Mouse (Mus musculus) retina, embryonic 14.5 days (tissue): ENCODE measurements at regions not wholly inside any gene's neighbourhood (a gene's known extent, or its start where the extent isn't known, plus 50 kb on each side); places are given as distances from the start of the nearest gene placed in this dataset.

Experiments
- DNase-seq: peaks from one replicate; pipeline ENCODE4 v3.0.0-alpha.2; 2015; ENCODE audit warnings: low spot score

- DNase-seq: peak; percentile 43
These were observed 52.3 kb upstream of the Cux1 start for GRCm38 (mm10) chr5:136619315-136620231.

GRCm38 (mm10) chr5:136620234-136620633 is 52.9 kb upstream of the Cux1 start:
- DNase-seq: no peak

DNA sequence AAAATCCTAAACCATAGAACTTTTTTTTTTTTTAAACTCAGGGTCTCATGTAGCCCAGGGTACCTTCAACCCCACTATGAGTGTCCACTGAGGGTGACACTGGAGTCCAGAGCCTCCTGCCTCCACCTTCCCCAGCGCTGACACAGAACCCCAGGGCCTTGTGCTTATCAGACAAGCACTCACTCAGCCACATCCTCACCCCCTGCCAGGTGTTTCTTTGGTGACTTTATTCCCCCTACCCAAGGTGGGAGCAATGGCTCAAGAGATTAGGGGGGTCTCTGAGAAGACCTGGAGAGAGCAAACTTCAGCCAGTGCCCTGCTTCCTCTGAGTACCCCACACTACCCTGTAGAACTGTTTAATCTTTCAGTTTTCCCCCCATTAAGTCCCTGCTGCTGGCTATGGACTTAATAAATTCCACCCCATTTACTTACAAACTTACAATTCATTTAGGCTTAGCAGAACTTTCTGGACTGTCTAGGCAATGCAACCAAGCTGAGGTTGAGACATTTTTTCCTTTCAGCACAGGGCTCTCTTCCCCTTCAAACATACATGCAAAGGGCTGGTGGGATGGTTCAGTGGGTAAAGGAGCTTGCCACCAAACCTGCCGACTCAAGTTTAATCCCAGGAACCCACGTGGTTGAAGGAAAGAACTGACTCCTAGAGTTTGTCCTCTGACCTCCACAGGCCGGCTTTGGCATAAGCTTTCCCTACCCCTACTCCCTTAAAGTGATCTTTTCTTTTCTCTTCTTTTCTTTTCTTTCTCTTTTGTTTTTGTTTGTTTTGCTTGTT is 54.2 kb upstream of the Cux1 start:
- no peak for DNase-seq

GRCm38 (mm10) chr5:136622152-136622551 is 54.9 kb upstream of the Cux1 start:
- DNase-seq: no peak

GRCm38 (mm10) chr5:136622721-136623542 is 55.6 kb upstream of the Cux1 start:
- DNase-seq: peak; percentile 73

GRCm38 (mm10) chr5:136623791-136624190 is 56.5 kb upstream of the Cux1 start:
- no peak for DNase-seq

- no peak for DNase-seq
These were observed 58.1 kb upstream of the Cux1 start for GRCm38 (mm10) chr5:136625176-136625991.

DNA sequence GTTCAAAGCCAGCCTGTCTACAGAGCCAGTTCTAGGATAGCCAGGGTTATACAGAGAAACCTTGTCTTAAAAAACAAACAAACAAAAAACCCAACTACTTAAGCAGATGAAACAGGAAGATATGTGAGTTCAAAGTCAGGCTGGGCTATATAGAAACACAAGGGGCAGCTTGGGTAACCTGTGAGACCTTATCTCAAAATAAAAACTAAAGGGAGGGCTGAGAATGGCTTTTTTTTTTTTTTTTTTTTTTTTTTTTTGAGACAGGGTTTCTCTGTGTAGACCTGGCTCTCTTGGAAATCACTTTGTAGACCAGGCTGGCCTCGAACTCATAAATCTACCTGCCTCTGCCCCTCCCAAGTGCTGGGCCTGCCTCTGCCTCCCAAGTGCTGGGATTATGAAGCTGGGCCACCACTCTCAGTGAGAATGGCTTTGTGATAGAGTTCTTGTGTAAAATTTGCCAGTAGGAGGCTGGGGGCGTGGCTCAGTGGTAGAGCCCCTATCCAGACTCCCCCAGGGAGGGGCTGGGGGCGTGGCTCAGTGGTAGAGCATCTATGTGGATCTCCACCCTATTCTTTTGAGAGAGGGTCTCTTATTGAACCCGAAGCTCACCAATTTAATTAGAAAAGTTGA is 59.0 kb upstream of the Cux1 start:
- no peak for DNase-seq

DNA sequence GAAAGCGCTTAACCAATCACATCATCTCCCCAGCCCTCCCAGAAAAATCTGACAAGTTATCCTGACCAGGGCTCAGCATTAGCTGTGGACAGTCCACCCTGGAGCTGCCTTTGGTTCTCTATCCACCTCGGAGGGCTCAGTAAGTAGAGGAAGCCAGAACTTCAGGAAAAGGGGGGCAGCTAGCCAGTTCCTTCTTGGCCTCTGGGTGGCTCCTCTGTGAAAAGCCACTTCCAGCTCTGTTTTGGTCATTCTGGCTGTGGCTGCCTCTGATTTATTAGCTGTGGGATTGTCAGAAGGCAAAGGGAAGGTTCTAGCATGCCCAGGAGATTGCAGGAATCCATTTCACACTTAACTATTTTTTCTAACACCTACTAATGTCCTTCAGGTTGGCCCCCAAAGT is 59.6 kb upstream of the Cux1 start:
- no peak for DNase-seq

- DNase-seq: no peak
These were observed 60.5 kb upstream of the Cux1 start for GRCm38 (mm10) chr5:136627671-136628292.

DNA sequence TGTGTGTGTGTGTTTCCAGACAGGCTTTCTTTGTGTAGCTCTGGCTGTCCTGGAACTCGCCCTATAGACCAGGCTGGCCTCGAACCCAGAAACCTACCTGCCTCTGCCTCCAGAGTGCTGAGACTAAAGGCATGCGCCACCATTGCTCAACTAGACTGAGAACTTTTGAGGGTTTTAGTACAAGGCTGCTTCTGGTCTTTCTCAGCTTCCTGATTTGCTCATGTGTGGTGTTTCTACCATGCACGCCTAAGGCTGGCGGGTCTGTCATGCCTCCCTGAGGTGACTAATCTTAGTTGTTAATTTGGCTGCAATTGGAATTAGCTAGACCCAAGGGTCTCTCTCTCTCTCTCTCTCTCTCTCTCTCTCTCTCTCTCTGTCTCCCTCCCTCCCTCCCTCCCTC is 61.2 kb upstream of the Cux1 start:
- no peak for DNase-seq

GRCm38 (mm10) chr5:136632286-136632685 is 60.7 kb upstream of the Myl10 start:
- no peak for DNase-seq

DNA sequence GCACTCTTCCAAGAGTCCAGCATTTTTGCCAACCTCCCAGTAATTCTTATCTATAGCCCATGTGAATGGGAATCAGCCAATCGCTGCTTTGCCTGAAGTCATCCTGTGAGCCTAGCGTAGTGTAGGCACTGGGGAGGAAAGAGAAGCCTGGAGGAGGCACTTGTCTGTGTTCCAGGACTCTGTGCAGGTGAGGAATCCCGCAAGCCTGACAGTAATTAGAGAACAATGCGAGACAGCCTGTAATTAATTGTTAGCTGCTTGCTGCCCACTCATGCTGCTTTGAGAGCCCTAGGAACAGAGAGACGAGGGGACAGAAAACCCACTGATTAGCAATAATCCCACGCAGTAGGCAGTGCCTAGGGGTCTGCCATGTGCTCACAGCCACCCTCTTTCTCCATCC is 59.0 kb upstream of the Myl10 start:
- no peak for DNase-seq

- no peak for DNase-seq
These were observed 57.8 kb upstream of the Myl10 start for GRCm38 (mm10) chr5:136635119-136635518.

GRCm38 (mm10) chr5:136636476-136636875 is 56.5 kb upstream of the Myl10 start:
- DNase-seq: no peak

- DNase-seq: no peak
These were observed 55.1 kb upstream of the Myl10 start for GRCm38 (mm10) chr5:136637872-136638271.

- DNase-seq: no peak
These were observed 51.9 kb upstream of the Myl10 start for GRCm38 (mm10) chr5:136640871-136641619.

GRCm38 (mm10) chr5:136642208-136642607 is 50.7 kb upstream of the Myl10 start:
- DNase-seq: no peak
